In genomic region chr10:79792339-79793040, GRCm38 (mm10) we compare ENCODE assay signal across 10 mouse cellular contexts. TPM values are rescaled to one million over a fixed set of nuclear protein-coding genes. Genes with fewer than 3 reads are reported as not detected.
DNase-seq lines count a peak whose midpoint lies in the region; ATAC-seq and TF ChIP-seq lines count a peak whose summit lies in the region.
"Had no signal": no experiment of that assay in that cellular context is flagged by ENCODE, and none has a peak within 500 bp of the region (broad histone marks: within the 10 kb centered on the region; RNA-seq: fewer than 3 reads in every experiment).

No protein-coding gene starts in this region.

- no peak for TF ChIP-seq CTCF in heart, adult 2 months (IDR thresholded peaks at IDR 0.05)
- TF ChIP-seq CTCF in left cerebral cortex, adult 2 months (IDR thresholded peaks at IDR 0.05) = no peak

- no peaks in the 10 kb centered on the region for H3K9me3 ChIP-seq in embryonic facial prominence, embryonic 11.5 days (replicated peaks; ENCODE audit: control insufficient read depth, low read length)
- H3K9me3 ChIP-seq: heart, embryonic 13.5 days; liver, embryonic 15.5 days had no signal

- H3K4me2 ChIP-seq in embryonic facial prominence, embryonic 11.5 days (ENCODE audit: low read depth, low read length) = no peak overlapping the region
- peak overlapping the region; percentile 80 for H3K4me2 ChIP-seq in myocyte (ENCODE audit: low read depth)

- H3K4me3 ChIP-seq in heart, adult 2 months = no peak overlapping the region
- H3K4me3 ChIP-seq in left cerebral cortex, adult 2 months = peak overlapping the region; percentile 70
- H3K4me3 ChIP-seq in embryonic facial prominence, embryonic 11.5 days (ENCODE audit: low read depth, low read length) = 0 out of 2 replicates have a peak overlapping the region, but pooled peaks have one; percentile 1
- H3K4me3 ChIP-seq in myocyte = peak overlapping the region; percentile 50

- no peaks in the 10 kb centered on the region for H3K79me2 ChIP-seq in heart, adult 2 months (replicated peaks; ENCODE audit: control insufficient read depth, insufficient read depth, low read length)
- no peaks in the 10 kb centered on the region for H3K79me2 ChIP-seq in myocyte (ENCODE audit: control insufficient read depth, insufficient read depth)

- DNase-seq in heart, adult 2 months = no peak
- no peak for DNase-seq in heart, adult 9 months (ENCODE audit: low spot score in 2 of 2)
- no peak for DNase-seq in left cerebral cortex, adult 2 months (ENCODE audit: extremely low spot score in 1 of 2, low spot score in 2 of 2)
- no peak for DNase-seq in left cerebral cortex, postnatal 10 days (ENCODE audit: extremely low spot score in 1 of 2, low spot score in 2 of 2)
- no peak for DNase-seq in embryonic facial prominence, embryonic 11.5 days (ENCODE audit: low spot score)
- no peak for DNase-seq in urinary bladder, postnatal 14 days (ENCODE audit: low spot score)

- no peak overlapping the region for H3K9ac ChIP-seq in heart, adult 2 months (ENCODE audit: low read depth, low read length)
- no peak overlapping the region for H3K9ac ChIP-seq in embryonic facial prominence, embryonic 11.5 days (replicated peaks; ENCODE audit: low read length)
- H3K9ac ChIP-seq: liver, embryonic 15.5 days had no signal

- no peak for TF ChIP-seq EP300 in heart, adult 2 months (IDR thresholded peaks at IDR 0.05; ENCODE audit: insufficient read depth, low read depth, low read length)

- no peak for TF ChIP-seq POLR2A in heart, adult 2 months (IDR thresholded peaks at IDR 0.05; ENCODE audit: insufficient read depth, low read depth, low read length)
- no peak for TF ChIP-seq POLR2A in myocyte (IDR thresholded peaks at IDR 0.05; ENCODE audit: insufficient read length, low read depth)

- peak overlapping the region; percentile 97 for H3K27ac ChIP-seq in heart, adult 2 months
- peak overlapping the region; percentile 97 for H3K27ac ChIP-seq in left cerebral cortex, adult 2 months
- H3K27ac ChIP-seq in embryonic facial prominence, embryonic 11.5 days (replicated peaks; ENCODE audit: low read depth, low read length) = no peak overlapping the region
- H3K27ac ChIP-seq: heart, embryonic 13.5 days; liver, embryonic 15.5 days had no signal

- no peak for ATAC-seq in embryonic facial prominence, embryonic 11.5 days (replicated peaks; ENCODE audit: insufficient number of reproducible peaks, low FRiP score, low TSS enrichment, low read depth)

- no peak overlapping the region for H3ac ChIP-seq in myocyte (ENCODE audit: control insufficient read depth, insufficient read length)

- 82% methylated on average over 5 of the region's 5 CpGs for WGBS in heart, adult 2 months
- 80% methylated on average over 5 of the region's 5 CpGs for WGBS in embryonic facial prominence, embryonic 11.5 days

- H3K36me3 ChIP-seq in heart, adult 2 months (ENCODE audit: control insufficient read depth, insufficient read depth, low read length) = peaks cover 3% of the 10 kb centered on the region; the same call in 1 of the 2 replicates
- H3K36me3 ChIP-seq in embryonic facial prominence, embryonic 11.5 days (replicated peaks; ENCODE audit: control insufficient read depth, insufficient read depth, low read depth, low read length) = no peaks in the 10 kb centered on the region
- no peaks in the 10 kb centered on the region for H3K36me3 ChIP-seq in myocyte (ENCODE audit: control insufficient read depth, insufficient read depth)
- H3K36me3 ChIP-seq: heart, embryonic 13.5 days; liver, embryonic 15.5 days had no signal

- peaks cover 11% of the 10 kb centered on the region for H3K4me1 ChIP-seq in heart, adult 2 months (ENCODE audit: control insufficient read depth, insufficient read depth, low read length)
- peaks cover 6% of the 10 kb centered on the region for H3K4me1 ChIP-seq in embryonic facial prominence, embryonic 11.5 days (ENCODE audit: control insufficient read depth, insufficient read depth, low read length)

- H3K27me3 ChIP-seq in heart, adult 2 months (ENCODE audit: control insufficient read depth, insufficient read depth, low read length) = no peaks in the 10 kb centered on the region
- H3K27me3 ChIP-seq in embryonic facial prominence, embryonic 11.5 days (ENCODE audit: control insufficient read depth, insufficient read depth, low read length) = no peaks in the 10 kb centered on the region
- H3K27me3 ChIP-seq in myocyte (ENCODE audit: control insufficient read depth, insufficient read depth, insufficient read length) = no peaks in the 10 kb centered on the region

- intact Hi-C loops in heart, adult 2 months (cut with DNase I) = loop anchor here (1.0 kb wide), 1 partner anchor 20 kb away; no protein-coding TSS in a partner anchor
- intact Hi-C loops in left cerebral cortex, adult 2 months (cut with DNase I) = loop anchor here (1.0 kb wide), 1 partner anchor 20 kb away; no protein-coding TSS in a partner anchor
- intact Hi-C loops in left cerebral cortex, postnatal 10 days (cut with DNase I) = loop anchor here (2.0 kb wide), 1 partner anchor 20 kb away; no protein-coding TSS in a partner anchor

TF ChIP-seq in myocyte, 11 proteins besides CTCF, POLR2A, EP300 and RAD21:
- TF ChIP-seq POLR2AphosphoS2 (IDR thresholded peaks at IDR 0.05; ENCODE audit: insufficient read length, low read depth) (no peak), USF1 (IDR thresholded peaks at IDR 0.05; ENCODE audit: low read depth) (no peak), MAX (IDR thresholded peaks at IDR 0.05; ENCODE audit: low read depth) (no peak), CEBPB (IDR thresholded peaks at IDR 0.05; ENCODE audit: insufficient read depth, poor library complexity, severe bottlenecking) (no peak), SRF (IDR thresholded peaks at IDR 0.05; ENCODE audit: control insufficient read depth, insufficient read length, low read depth) (no peak), TCF12 (IDR thresholded peaks at IDR 0.05; ENCODE audit: insufficient read depth, poor library complexity, severe bottlenecking) (no peak), REST (IDR thresholded peaks at IDR 0.05; ENCODE audit: insufficient read depth, insufficient read length) (no peak), MYOD1 (IDR thresholded peaks at IDR 0.05; ENCODE audit: control insufficient read depth in 1 of 3, insufficient read length in 2 of 3, low read depth in 2 of 3) (no peak), E2F4 (IDR thresholded peaks at IDR 0.05; ENCODE audit: insufficient read depth) (no peak)

RNA-seq across cellular contexts. Expression of gene Palm, which starts 0.9 kb away (rescaled TPM):
- total RNA-seq in heart, adult 2 months (2021) = 10 to 100 TPM; 51.4 to 55.6 TPM
- 31.4 and 36.6 TPM in 2 replicates for polyA plus RNA-seq in heart, adult 2 months (2012; rRNA removed)
- total RNA-seq in left cerebral cortex, adult 2 months (2021) = 100 to 1,000 TPM; 293 to 312 TPM
- total RNA-seq in left cerebral cortex, postnatal 10 days (2021) = 100 to 1,000 TPM; 430 to 432 TPM
- polyA plus RNA-seq in embryonic facial prominence, embryonic 11.5 days (2014; fragmentation: Nextera tagmentation; extraction: Ambion mirVana) = 85.7 and 102 TPM in 2 replicates
- polyA plus RNA-seq in myocyte (2012; fragmentation: generic; extraction: Trizol) = 70.0 TPM

RNA-seq across cellular contexts. Expression of gene Prss57, which starts 1.7 kb away (rescaled TPM):
- total RNA-seq in heart, adult 2 months (2021) = not detected
- polyA plus RNA-seq in heart, adult 2 months (2012; rRNA removed) = 0.08 and 0.20 TPM in 2 replicates
- under 1 TPM; 0.58 to 0.75 TPM for total RNA-seq in left cerebral cortex, adult 2 months (2021)
- total RNA-seq in left cerebral cortex, postnatal 10 days (2021) = under 1 TPM; 0.32 to 0.54 TPM
- not detected in 2 replicates for polyA plus RNA-seq in embryonic facial prominence, embryonic 11.5 days (2014; fragmentation: Nextera tagmentation; extraction: Ambion mirVana)
- 0.07 TPM for polyA plus RNA-seq in myocyte (2012; fragmentation: generic; extraction: Trizol)
- total RNA-seq: adrenal gland, postnatal 14 days had no signal

RNA-seq across cellular contexts. Expression of gene Fstl3, which starts 15.4 kb away (rescaled TPM):
- 1 to 10 TPM; 3.8 to 4.7 TPM for total RNA-seq in heart, adult 2 months (2021)
- 9.7 and 11.9 TPM in 2 replicates for polyA plus RNA-seq in heart, adult 2 months (2012; rRNA removed)
- 1 to 10 TPM; 2.5 to 2.6 TPM for total RNA-seq in left cerebral cortex, adult 2 months (2021)
- total RNA-seq in left cerebral cortex, postnatal 10 days (2021) = 1 to 10 TPM; 1.7 to 2.6 TPM
- polyA plus RNA-seq in embryonic facial prominence, embryonic 11.5 days (2014; fragmentation: Nextera tagmentation; extraction: Ambion mirVana) = 2.4 and 2.7 TPM in 2 replicates
- polyA plus RNA-seq in myocyte (2012; fragmentation: generic; extraction: Trizol) = 28.9 TPM

RNA-seq across cellular contexts. Expression of gene Rnf126, which starts 25.7 kb away (rescaled TPM):
- total RNA-seq in heart, adult 2 months (2021) = 10 to 100 TPM; 22.9 to 23.6 TPM
- 41.4 and 48.0 TPM in 2 replicates for polyA plus RNA-seq in heart, adult 2 months (2012; rRNA removed)
- 10 to 100 TPM; 93.3 to 97.5 TPM for total RNA-seq in left cerebral cortex, adult 2 months (2021)
- total RNA-seq in left cerebral cortex, postnatal 10 days (2021) = 10 to 100 TPM; 90.7 to 95.8 TPM
- 65.1 and 72.7 TPM in 2 replicates for polyA plus RNA-seq in embryonic facial prominence, embryonic 11.5 days (2014; fragmentation: Nextera tagmentation; extraction: Ambion mirVana)
- 91.3 TPM for polyA plus RNA-seq in myocyte (2012; fragmentation: generic; extraction: Trizol)

RNA-seq across cellular contexts. Expression of gene Misp, which starts 28.3 kb away (rescaled TPM):
- under 1 TPM; 0.50 to 0.52 TPM for total RNA-seq in heart, adult 2 months (2021)
- 0.26 and 0.82 TPM in 2 replicates for polyA plus RNA-seq in heart, adult 2 months (2012; rRNA removed)
- under 1 TPM; 0.59 to 0.89 TPM for total RNA-seq in left cerebral cortex, adult 2 months (2021)
- under 1 TPM; 0.30 to 0.51 TPM for total RNA-seq in left cerebral cortex, postnatal 10 days (2021)
- polyA plus RNA-seq in embryonic facial prominence, embryonic 11.5 days (2014; fragmentation: Nextera tagmentation; extraction: Ambion mirVana) = 0.39 and 0.82 TPM in 2 replicates
- 0.06 TPM for polyA plus RNA-seq in myocyte (2012; fragmentation: generic; extraction: Trizol)

Comparison
In these comparisons a context has a peak if more than half of its experiments do, and no peak if none do; other contexts are left out.
1. RNA of gene Palm, which starts 0.9 kb away (total RNA-seq): 430 to 432 TPM in left cerebral cortex, postnatal 10 days and 293 to 312 TPM in left cerebral cortex, adult 2 months; 51.4 to 55.6 TPM in heart, adult 2 months; every median in the first group is over 4 times any median in the second.